Mouse (Mus musculus): Measurements from ENCODE around the gene E2f3.

Gene E2f3

GRCm38 (mm10) chr13:29919841-29920240 is 66.0 kb downstream of the E2f3 start:
- no peak for DNase-seq (ENCODE audit: low spot score in 2 of 2)

GRCm38 (mm10) chr13:29916561-29916960 is 69.3 kb downstream of the E2f3 start:
- DNase-seq (ENCODE audit: low spot score in 2 of 2): no peak

- no peak for DNase-seq (ENCODE audit: low spot score in 2 of 2)
These were observed 72.3 kb downstream of the E2f3 start for GRCm38 (mm10) chr13:29913606-29914005.

GRCm38 (mm10) chr13:29913061-29913460 is 72.8 kb downstream of the E2f3 start:
- no peak for DNase-seq (ENCODE audit: low spot score in 2 of 2)

- no peak for DNase-seq (ENCODE audit: low spot score in 2 of 2)
These were observed 73.6 kb downstream of the E2f3 start for GRCm38 (mm10) chr13:29912251-29912650.

GRCm38 (mm10) chr13:29911141-29911540 is 74.7 kb downstream of the E2f3 start:
- no peak for DNase-seq (ENCODE audit: low spot score in 2 of 2)

GRCm38 (mm10) chr13:29908431-29908830 is 77.4 kb downstream of the E2f3 start:
- DNase-seq (ENCODE audit: low spot score in 2 of 2): no peak

- no peak for DNase-seq (ENCODE audit: low spot score in 2 of 2)
These were observed 77.9 kb downstream of the E2f3 start for GRCm38 (mm10) chr13:29907995-29908394.

- no peak for DNase-seq (ENCODE audit: low spot score in 2 of 2)
These were observed 79.1 kb downstream of the E2f3 start for GRCm38 (mm10) chr13:29906734-29907133.

- DNase-seq (ENCODE audit: low spot score in 2 of 2): no peak
These were observed 82.5 kb downstream of the E2f3 start for GRCm38 (mm10) chr13:29903341-29903740.

GRCm38 (mm10) chr13:29902676-29903075 is 83.2 kb downstream of the E2f3 start:
- DNase-seq (ENCODE audit: low spot score in 2 of 2): no peak

- DNase-seq (ENCODE audit: low spot score in 2 of 2): no peak
These were observed 84.2 kb downstream of the E2f3 start for GRCm38 (mm10) chr13:29901641-29902040.

GRCm38 (mm10) chr13:29866780-29867179 is 119.1 kb downstream of the E2f3 start:
- DNase-seq (ENCODE audit: low spot score in 2 of 2): no peak

- no peak for DNase-seq (ENCODE audit: low spot score in 2 of 2)
These were observed 121.5 kb downstream of the E2f3 start for GRCm38 (mm10) chr13:29864331-29864730.

GRCm38 (mm10) chr13:29860087-29860486 is 125.8 kb downstream of the E2f3 start:
- DNase-seq (ENCODE audit: low spot score in 2 of 2): no peak

- peak in 1 of 2 experiments; percentile 17 for DNase-seq (ENCODE audit: low spot score in 2 of 2)
These were observed 128.4 kb downstream of the E2f3 start for GRCm38 (mm10) chr13:29857436-29857835.
